13 mouse cellular contexts compared by ENCODE assay signal in the genomic region with DNA sequence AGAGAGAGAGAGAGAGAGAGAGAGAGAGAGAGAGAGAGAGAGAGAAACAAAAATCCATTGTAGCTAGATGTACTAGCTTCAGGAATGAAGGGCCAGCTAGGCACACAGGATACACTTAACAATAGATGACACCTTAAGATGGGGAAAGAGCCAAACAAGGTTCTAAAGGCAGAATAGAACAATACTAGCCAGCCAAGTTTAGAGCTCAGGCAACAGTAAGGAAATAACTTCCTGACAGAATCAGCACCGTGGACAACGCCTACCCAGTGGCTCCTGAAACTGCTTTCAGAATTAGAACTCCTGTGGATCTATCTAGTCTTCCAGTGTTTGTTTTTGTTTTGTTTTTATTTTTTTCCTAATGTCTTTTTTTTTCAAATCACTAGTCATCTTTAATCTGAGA. TPM values are rescaled to one million over a fixed set of nuclear protein-coding genes. Genes with fewer than 3 reads are reported as not detected.
DNase-seq lines count a peak whose midpoint lies in the region; ATAC-seq and TF ChIP-seq lines count a peak whose summit lies in the region.
"Had no signal": no experiment of that assay in that cellular context is flagged by ENCODE, and none has a peak within 500 bp of the region (broad histone marks: within the 10 kb centered on the region; RNA-seq: fewer than 3 reads in every experiment).

No protein-coding gene starts in this region.

- no peaks in the 10 kb centered on the region for H3K27me3 ChIP-seq in cerebellum, adult 2 months (ENCODE audit: control insufficient read depth, insufficient read depth, low read length)
- peaks cover 80% of the 10 kb centered on the region for H3K27me3 ChIP-seq in midbrain, embryonic 10.5 days (ENCODE audit: low read depth, poor library complexity, severe bottlenecking)
- peaks cover 24% of the 10 kb centered on the region for H3K27me3 ChIP-seq in midbrain, embryonic 15.5 days (replicated peaks)
- peaks cover 24% of the 10 kb centered on the region for H3K27me3 ChIP-seq in forebrain, embryonic 15.5 days

- TF ChIP-seq CTCF in cerebellum, adult 2 months (IDR thresholded peaks at IDR 0.05; ENCODE audit: borderline replicate concordance, insufficient read depth, low read depth, low read length): no peak

- peak in 1 of 2 experiments; percentile 34 for DNase-seq in cerebellum, adult 2 months
- DNase-seq in cerebellum, adult 9-11 months: no peak
- DNase-seq in midbrain, embryonic 10.5 days (ENCODE audit: low spot score): peak; percentile 28
- DNase-seq in retina, embryonic 14.5 days (ENCODE audit: low spot score): peak; percentile 58
- no peak for DNase-seq in yolk sac, embryonic 10.5 days (ENCODE audit: low spot score)
- DNase-seq in right cerebral cortex, postnatal 10 days (ENCODE audit: low spot score in 2 of 2): no peak
- DNase-seq: right cerebral cortex, postnatal 25 days; thymus, postnatal 36 days had no signal

- no peaks in the 10 kb centered on the region for H3K36me3 ChIP-seq in midbrain, embryonic 10.5 days
- no peaks in the 10 kb centered on the region for H3K36me3 ChIP-seq in midbrain, embryonic 15.5 days (replicated peaks)
- no peaks in the 10 kb centered on the region for H3K36me3 ChIP-seq in forebrain, embryonic 15.5 days

- H3K4me3 ChIP-seq in cerebellum, adult 2 months (replicated peaks; ENCODE audit: insufficient read depth, low read depth, low read length): no peak overlapping the region
- no peak overlapping the region for H3K4me3 ChIP-seq in midbrain, embryonic 10.5 days
- no peak overlapping the region for H3K4me3 ChIP-seq in midbrain, embryonic 15.5 days
- no peak overlapping the region for H3K4me3 ChIP-seq in forebrain, embryonic 15.5 days
- H3K4me3 ChIP-seq: erythroblast, embryonic 14.5 days had no signal

- no peaks in the 10 kb centered on the region for H3K9me3 ChIP-seq in midbrain, embryonic 10.5 days (replicated peaks)
- H3K9me3 ChIP-seq in midbrain, embryonic 15.5 days: no peaks in the 10 kb centered on the region
- H3K9me3 ChIP-seq in forebrain, embryonic 15.5 days: no peaks in the 10 kb centered on the region

- no peak for TF ChIP-seq POLR2A in cerebellum, adult 2 months (IDR thresholded peaks at IDR 0.05; ENCODE audit: borderline replicate concordance, insufficient read depth, low read length)

- H3K4me1 ChIP-seq in cerebellum, adult 2 months (ENCODE audit: control insufficient read depth, insufficient read depth, low read length): peaks cover 12% of the 10 kb centered on the region
- peaks cover 47% of the 10 kb centered on the region for H3K4me1 ChIP-seq in midbrain, embryonic 10.5 days
- peaks cover 23% of the 10 kb centered on the region for H3K4me1 ChIP-seq in midbrain, embryonic 15.5 days
- peaks cover 32% of the 10 kb centered on the region for H3K4me1 ChIP-seq in forebrain, embryonic 15.5 days

- 8% methylated on average over 2 of the region's 2 CpGs for WGBS in cerebellum, adult 2 months
- WGBS in midbrain, embryonic 10.5 days: 4% methylated on average over 2 of the region's 2 CpGs
- 17% methylated on average over 2 of the region's 2 CpGs for WGBS in midbrain, embryonic 15.5 days
- 5% methylated on average over 2 of the region's 2 CpGs for WGBS in forebrain, embryonic 15.5 days

- no peak overlapping the region for H3K9ac ChIP-seq in midbrain, embryonic 15.5 days
- H3K9ac ChIP-seq in forebrain, embryonic 15.5 days (replicated peaks): no peak overlapping the region

- H3K27ac ChIP-seq in cerebellum, adult 2 months (ENCODE audit: insufficient read depth, low read length): peak overlapping the region; percentile 100; the same call in 1 of the 2 replicates
- H3K27ac ChIP-seq in midbrain, embryonic 10.5 days (replicated peaks): no peak overlapping the region
- no peak overlapping the region for H3K27ac ChIP-seq in midbrain, embryonic 15.5 days
- peak overlapping the region; percentile 90 for H3K27ac ChIP-seq in forebrain, embryonic 15.5 days (replicated peaks)
- H3K27ac ChIP-seq: macrophage had no signal

- no peak overlapping the region for H3K4me2 ChIP-seq in midbrain, embryonic 15.5 days
- H3K4me2 ChIP-seq in forebrain, embryonic 15.5 days (replicated peaks): no peak overlapping the region

- no peak for ATAC-seq in midbrain, embryonic 15.5 days (replicated peaks)
- no peak for ATAC-seq in forebrain, embryonic 15.5 days (replicated peaks)

RNA-seq across cellular contexts. Expression of gene Cerkl, which starts 4.0 kb away (rescaled TPM):
- 13.1 and 17.8 TPM in 2 replicates for polyA plus RNA-seq in cerebellum, adult 2 months (2012; rRNA removed)
- polyA plus RNA-seq in midbrain, embryonic 10.5 days (2016; fragmentation: Nextera tagmentation; extraction: Ambion mirVana): 2.0 and 2.6 TPM in 2 replicates
- 0.80 and 1.1 TPM in 2 replicates for polyA plus RNA-seq in midbrain, embryonic 15.5 days (2015; fragmentation: Nextera tagmentation; extraction: Ambion mirVana)
- polyA plus RNA-seq in forebrain, embryonic 15.5 days (2015; fragmentation: Nextera tagmentation; extraction: Ambion mirVana): 1.4 and 1.7 TPM in 2 replicates

RNA-seq across cellular contexts. Expression of gene Neurod1, which starts 4.0 kb away (rescaled TPM):
- polyA plus RNA-seq in cerebellum, adult 2 months (2012; rRNA removed): 240 and 303 TPM in 2 replicates
- polyA plus RNA-seq in midbrain, embryonic 10.5 days (2016; fragmentation: Nextera tagmentation; extraction: Ambion mirVana): 18.8 and 23.5 TPM in 2 replicates
- polyA plus RNA-seq in midbrain, embryonic 15.5 days (2015; fragmentation: Nextera tagmentation; extraction: Ambion mirVana): 21.0 and 21.4 TPM in 2 replicates
- 72.5 and 78.1 TPM in 2 replicates for polyA plus RNA-seq in forebrain, embryonic 15.5 days (2015; fragmentation: Nextera tagmentation; extraction: Ambion mirVana)
- polyA plus RNA-seq: erythroblast, embryonic 14.5 days; heart, embryonic 14.5 days; macrophage had no signal

Comparison
In these comparisons a context has a peak if more than half of its experiments do, and no peak if none do; other contexts are left out.
1. DNase-seq: peak in midbrain, embryonic 10.5 days (single experiment) and retina, embryonic 14.5 days (single experiment); none in cerebellum, adult 9-11 months (single experiment), yolk sac, embryonic 10.5 days (single experiment) and right cerebral cortex, postnatal 10 days (0 of 2).
2. H3K27ac ChIP-seq: peak in cerebellum, adult 2 months (single experiment) and forebrain, embryonic 15.5 days (single experiment); none in midbrain, embryonic 10.5 days (single experiment) and midbrain, embryonic 15.5 days (single experiment).